Mouse (Mus musculus): Measurements from ENCODE around the gene Rere. TPM values are rescaled to one million over a fixed set of nuclear protein-coding genes. Genes with fewer than 3 reads are reported as not detected.

Rere gene
- polyA plus RNA-seq, 1 experiment from 2014 or later = 26.1 TPM

DNA sequence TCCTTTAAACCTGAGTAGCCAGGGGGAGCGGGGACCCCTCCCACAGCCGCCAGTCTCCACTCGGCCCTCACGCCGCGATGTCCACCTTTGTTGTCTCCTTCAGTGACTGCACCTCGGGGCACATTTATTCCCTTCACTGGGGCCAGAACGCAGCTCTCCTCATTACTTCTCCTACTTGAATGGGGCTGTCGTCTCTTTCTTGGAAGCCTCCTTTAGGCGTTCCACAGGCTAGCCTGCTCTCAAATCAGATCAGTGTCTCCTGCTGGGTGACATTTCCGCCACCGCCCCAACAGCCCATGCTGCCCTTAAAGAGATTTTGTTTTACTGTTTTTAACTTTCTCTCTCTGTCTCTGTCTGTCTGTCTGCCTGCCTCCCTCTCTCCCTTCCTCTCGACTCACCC, 380.4 kb downstream of the Rere start:
- Histone ChIP-seq H3K27me3 (peaks cover 18% of the 10 kb centered on the region), H3K36me3 (ENCODE audit: poor library complexity, severe bottlenecking) (no peaks in the 10 kb centered on the region), H3K9me3 (replicated peaks) (no peaks in the 10 kb centered on the region), H3K4me3 (peak overlapping the region; percentile 12), H3K4me2 (peak overlapping the region; percentile 52), H3K27ac (no peak overlapping the region), H3K4me1 (peaks cover 12% of the 10 kb centered on the region), H3K9ac (peak overlapping the region; percentile 13; the same call in 1 of the 2 replicates)
- ATAC-seq = no peak
- 6% methylated on average over 13 of the region's 13 CpGs for WGBS

DNA sequence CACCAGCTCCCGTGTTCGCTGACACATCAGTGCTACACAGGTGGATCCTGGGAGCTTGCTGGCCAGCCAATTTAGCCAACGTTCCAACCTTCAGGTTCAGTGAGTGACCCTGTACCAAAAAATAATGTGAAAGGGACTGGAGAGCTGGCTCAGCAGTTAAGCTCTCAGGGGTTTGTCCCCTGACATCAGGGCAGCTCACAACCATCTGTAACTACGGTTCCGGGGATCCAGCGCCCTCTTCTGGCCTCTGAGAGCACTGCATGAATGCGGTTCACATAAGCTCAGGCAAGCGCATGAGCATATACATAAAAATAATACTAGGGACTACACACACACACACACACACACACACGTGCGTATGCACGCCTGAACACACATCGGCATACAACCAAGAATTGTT, 381.7 kb downstream of the Rere start:
- Histone ChIP-seq H3K36me3 (ENCODE audit: poor library complexity, severe bottlenecking) (no peaks in the 10 kb centered on the region), H3K9me3 (replicated peaks) (no peaks in the 10 kb centered on the region), H3K4me2 (no peak overlapping the region), H3K9ac (no peak overlapping the region), H3K27me3 (peaks cover 18% of the 10 kb centered on the region), H3K4me1 (peaks cover 12% of the 10 kb centered on the region), H3K27ac (no peak overlapping the region), H3K4me3 (no peak overlapping the region)
- no peak for ATAC-seq
- 55% methylated on average over 12 of the region's 12 CpGs for WGBS

DNA sequence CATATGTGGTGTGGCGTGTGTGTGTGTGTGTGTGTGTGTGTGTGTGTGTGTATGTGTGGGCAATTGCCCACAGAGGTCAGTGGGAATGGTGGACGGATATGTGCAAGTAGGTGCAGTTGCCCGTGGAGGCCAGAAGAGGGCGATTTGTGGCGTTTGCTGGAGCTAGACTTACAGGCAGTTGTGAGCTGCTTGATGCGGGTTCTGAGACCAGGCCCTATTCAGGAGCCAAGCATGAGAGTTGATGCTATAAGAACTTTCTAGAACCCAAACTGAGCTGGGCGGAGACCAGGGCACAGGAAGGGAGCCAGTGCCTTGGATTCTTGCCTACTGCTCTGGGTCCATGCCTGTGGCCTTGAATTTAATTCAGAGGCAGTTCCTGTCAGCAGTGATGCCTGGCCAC, 383.3 kb downstream of the Rere start:
- no peak overlapping the region for H3K4me2 ChIP-seq
- peaks cover 18% of the 10 kb centered on the region for H3K27me3 ChIP-seq
- no peak for ATAC-seq
- H3K9me3 ChIP-seq (replicated peaks) = no peaks in the 10 kb centered on the region
- H3K4me1 ChIP-seq = peaks cover 12% of the 10 kb centered on the region
- WGBS = 81% methylated on average over 7 of the region's 7 CpGs
- H3K36me3 ChIP-seq (ENCODE audit: poor library complexity, severe bottlenecking) = no peaks in the 10 kb centered on the region
- no peak overlapping the region for H3K4me3 ChIP-seq
- no peak overlapping the region for H3K9ac ChIP-seq
- H3K27ac ChIP-seq = no peak overlapping the region

DNA sequence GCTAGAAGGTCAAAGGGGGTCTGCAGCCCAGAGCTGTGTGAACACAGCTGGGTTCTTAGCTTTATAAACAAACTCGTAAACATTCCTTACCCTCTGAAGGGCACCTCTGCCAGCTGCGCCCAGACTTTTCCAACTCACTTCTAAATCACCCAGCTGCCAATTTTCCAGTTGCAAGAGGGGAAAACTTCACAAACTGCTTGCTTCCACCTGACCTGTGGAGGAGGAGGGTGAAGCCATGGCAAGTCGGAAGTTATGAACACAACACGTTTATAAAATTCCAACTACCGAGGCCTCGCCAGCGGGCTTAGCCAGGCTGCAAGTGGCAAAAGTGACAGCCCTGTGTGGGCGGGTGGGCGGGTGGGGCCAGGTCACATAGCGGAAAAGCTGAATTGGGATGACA, 384.4 kb downstream of the Rere start:
- Histone ChIP-seq H3K9ac (no peak overlapping the region), H3K4me3 (no peak overlapping the region), H3K27me3 (peaks cover 15% of the 10 kb centered on the region), H3K4me2 (no peak overlapping the region), H3K4me1 (peaks cover 12% of the 10 kb centered on the region), H3K9me3 (replicated peaks) (no peaks in the 10 kb centered on the region), H3K36me3 (ENCODE audit: poor library complexity, severe bottlenecking) (no peaks in the 10 kb centered on the region), H3K27ac (no peak overlapping the region)
- 87% methylated on average over 10 of the region's 10 CpGs for whole genome bisulfite sequencing
- ATAC-seq = no peak

Other genes with a start within 250 kb of the Rere start
- 0.08 and 0.19 TPM in 2 replicates for gene Gpr157, start 194.3 kb upstream of the Rere start, polyA plus RNA-seq (2015; fragmentation: Nextera tagmentation; extraction: Ambion mirVana)
- gene Slc2a5, start 162.4 kb upstream of the Rere start, polyA plus RNA-seq (2015; fragmentation: Nextera tagmentation; extraction: Ambion mirVana) = 1.7 and 1.9 TPM in 2 replicates
- gene Slc2a7, start 132.7 kb upstream of the Rere start, polyA plus RNA-seq (2015; fragmentation: Nextera tagmentation; extraction: Ambion mirVana) = not detected in 2 replicates
- gene Car6, start 80.3 kb upstream of the Rere start, polyA plus RNA-seq (2015; fragmentation: Nextera tagmentation; extraction: Ambion mirVana) = 0.16 TPM in 1 of 2 replicates, not detected in the other
- gene Eno1, start 44.9 kb upstream of the Rere start, polyA plus RNA-seq (2015; fragmentation: Nextera tagmentation; extraction: Ambion mirVana) = 1,143 and 1,198 TPM in 2 replicates